Comparison of ENCODE assay signal across 30 mouse cellular contexts in genomic region chr9:63625090-63625756, GRCm38 (mm10). TPM values are rescaled to one million over a fixed set of nuclear protein-coding genes. Genes with fewer than 3 reads are reported as not detected.
DNase-seq lines count a peak whose midpoint lies in the region; ATAC-seq and TF ChIP-seq lines count a peak whose summit lies in the region.
"Had no signal": no experiment of that assay in that cellular context is flagged by ENCODE, and none has a peak within 500 bp of the region (broad histone marks: within the 10 kb centered on the region; RNA-seq: fewer than 3 reads in every experiment).

No protein-coding gene starts in this region.

- no peak overlapping the region for H3K4me3 ChIP-seq in layer of hippocampus, adult 2 months
- H3K4me3 ChIP-seq in left cerebral cortex, adult 2 months, result no peak overlapping the region
- H3K4me3 ChIP-seq: embryonic facial prominence, embryonic 13.5 days; embryonic facial prominence, embryonic 15.5 days; erythroblast, embryonic 14.5 days; forebrain, embryonic 10.5 days; forebrain, embryonic 12.5 days had no signal

- H3K27ac ChIP-seq in layer of hippocampus, adult 2 months, result peak overlapping the region; percentile 78
- peak overlapping the region; percentile 37 for H3K27ac ChIP-seq in left cerebral cortex, adult 2 months
- H3K27ac ChIP-seq: embryonic facial prominence, embryonic 13.5 days; embryonic facial prominence, embryonic 15.5 days; forebrain, embryonic 10.5 days; forebrain, embryonic 12.5 days had no signal

- peak; percentile 51 for ATAC-seq in frontal cortex, adult (ENCODE audit: low TSS enrichment)
- ATAC-seq: activated CD4-positive, CD25-positive, alpha-beta regulatory T cell, adult 4 months; CD4-positive, CD25-positive, alpha-beta regulatory T cell, adult 4 months; forebrain, embryonic 14.5 days; Patski had no signal

- DNase-seq in frontal cortex, adult 2 months (ENCODE audit: extremely low spot score in 1 of 2, low spot score in 1 of 2), result no peak
- DNase-seq in layer of hippocampus, adult 2 months (ENCODE audit: low spot score in 2 of 2), result peak in 1 of 2 experiments; percentile 41
- DNase-seq in layer of hippocampus, postnatal 25 days (ENCODE audit: extremely low spot score in 1 of 2, low spot score in 1 of 2), result no peak
- DNase-seq in left cerebral cortex, adult 2 months (ENCODE audit: extremely low spot score in 1 of 2, low spot score in 2 of 2), result no peak
- DNase-seq in left cerebral cortex, postnatal 4 days, result no peak
- peak; percentile 50 for DNase-seq in brain, embryonic 14.5 days (ENCODE audit: low read depth)
- DNase-seq: adrenal gland, adult 8-10 months; adrenal gland, postnatal 14 days; adrenal gland, postnatal 36 days; B cell, adult 2 months; cerebellum, adult 11 months; cerebellum, adult 18-20 months; cerebellum, adult 8-10 months; cerebellum, adult 9-11 months; cerebellum, postnatal 14 days; cerebellum, postnatal 36 days; embryo, embryonic 11 days had no signal

- intact Hi-C loops in left cerebral cortex, adult 2 months (cut with DNase I), result no loop called here
- intact Hi-C loops in left cerebral cortex, postnatal 4 days (cut with DNase I), result no loop called here

- TF ChIP-seq CTCF in layer of hippocampus, adult 2 months (conservative IDR thresholded peaks at IDR 0.05), result no peak
- no peak for TF ChIP-seq CTCF in left cerebral cortex, adult 2 months (IDR thresholded peaks at IDR 0.05)
- no peak for TF ChIP-seq CTCF in brain, embryonic 14.5 days (IDR thresholded peaks at IDR 0.05; ENCODE audit: borderline replicate concordance, extremely low read depth, insufficient read depth, insufficient read length)

- TF ChIP-seq POLR2A in brain, embryonic 14.5 days (IDR thresholded peaks at IDR 0.05; ENCODE audit: borderline replicate concordance, extremely low read depth, insufficient read depth, insufficient read length, poor library complexity, severe bottlenecking), result no peak

RNA-seq across cellular contexts. Expression of gene Aagab, which starts 22.8 kb away (rescaled TPM):
- 28.7 and 29.9 TPM in 2 replicates for polyA plus RNA-seq in frontal cortex, adult 2 months (2012; rRNA removed)
- total RNA-seq in layer of hippocampus, adult 2 months (2021), result 10 to 100 TPM; 60.3 to 61.0 TPM
- total RNA-seq in layer of hippocampus, postnatal 25 days (2021), result 10 to 100 TPM; 55.6 to 60.3 TPM
- total RNA-seq in left cerebral cortex, adult 2 months (2021), result 10 to 100 TPM; 52.8 to 54.2 TPM
- total RNA-seq in left cerebral cortex, postnatal 4 days (2021), result 10 to 100 TPM; 46.5 to 47.2 TPM
- polyA plus RNA-seq in brain, embryonic 14.5 days (2012; rRNA removed), result 24.9 and 27.9 TPM in 2 replicates

RNA-seq across cellular contexts. Expression of gene Iqch, which starts 22.9 kb away (rescaled TPM):
- 0.04 TPM in 1 of 2 replicates, not detected in the other for polyA plus RNA-seq in frontal cortex, adult 2 months (2012; rRNA removed)
- total RNA-seq in layer of hippocampus, adult 2 months (2021), result under 1 TPM in 1 of 2 experiments, not detected in 1; 0.10 TPM
- under 1 TPM; 0.12 to 0.25 TPM for total RNA-seq in layer of hippocampus, postnatal 25 days (2021)
- not detected for total RNA-seq in left cerebral cortex, adult 2 months (2021)
- under 1 TPM in 1 of 2 experiments, not detected in 1; 0.16 TPM for total RNA-seq in left cerebral cortex, postnatal 4 days (2021)
- 0.04 and 0.11 TPM in 2 replicates for polyA plus RNA-seq in brain, embryonic 14.5 days (2012; rRNA removed)
- total RNA-seq: adrenal gland, adult 18-20 months; adrenal gland, postnatal 36 days had no signal
- polyA plus RNA-seq: activated CD4-positive, CD25-positive, alpha-beta regulatory T cell, adult 4 months; embryonic facial prominence, embryonic 11.5 days; embryonic facial prominence, embryonic 13.5 days; erythroblast, embryonic 14.5 days; forebrain, embryonic 12.5 days; G1E had no signal
